Mouse (Mus musculus): ENCODE measurements around the gene Pdap1.

- TF ChIP-seq CTCF (IDR thresholded peaks at IDR 0.05; ENCODE audit: extremely low read depth, insufficient read length, insufficient replicate concordance, low read depth, low read length) (no peak), POLR2A (IDR thresholded peaks at IDR 0.05; ENCODE audit: low read depth, low read length) (no peak)
Measured at GRCm38 (mm10) chr5:145114606-145115473, 25.2 kb downstream of the Pdap1 start.

All from small intestine, adult 2 months (tissue).